Mouse (Mus musculus) naive thymus-derived CD4-positive, alpha-beta T cell, adult 2 months (primary cell): Measurements from ENCODE around the gene Sorbs1.

Experiments used
- DNase-seq: peaks from one replicate; pipeline ENCODE4 v3.0.0-alpha.2; 2011; ENCODE audit warnings: low read depth

The Sorbs1 gene

GRCm38 (mm10) chr19:40436465-40437200 lies 76.9 kb downstream of the Sorbs1 start:
- no peak for DNase-seq

GRCm38 (mm10) chr19:40435797-40436196 lies 77.8 kb downstream of the Sorbs1 start:
- DNase-seq, result no peak

- DNase-seq, result no peak
Measured at GRCm38 (mm10) chr19:40435045-40435444, 78.5 kb downstream of the Sorbs1 start.

- no peak for DNase-seq
Measured at GRCm38 (mm10) chr19:40434042-40434869, 79.3 kb downstream of the Sorbs1 start.

- DNase-seq, result no peak
Measured at GRCm38 (mm10) chr19:40433316-40433912, 80.2 kb downstream of the Sorbs1 start.

- DNase-seq, result no peak
Measured at GRCm38 (mm10) chr19:40431969-40432368, 81.6 kb downstream of the Sorbs1 start.

- no peak for DNase-seq
Measured at GRCm38 (mm10) chr19:40429572-40429971, 84.0 kb downstream of the Sorbs1 start.

GRCm38 (mm10) chr19:40429169-40429568 lies 84.4 kb downstream of the Sorbs1 start:
- DNase-seq, result no peak

- no peak for DNase-seq
Measured at GRCm38 (mm10) chr19:40426103-40426960, 87.2 kb downstream of the Sorbs1 start.

- no peak for DNase-seq
Measured at GRCm38 (mm10) chr19:40425326-40425725, 88.3 kb downstream of the Sorbs1 start.

- no peak for DNase-seq
Measured at GRCm38 (mm10) chr19:40421037-40421436, 92.5 kb downstream of the Sorbs1 start.

GRCm38 (mm10) chr19:40419315-40419714 lies 94.3 kb downstream of the Sorbs1 start:
- no peak for DNase-seq

GRCm38 (mm10) chr19:40417155-40417821 lies 96.3 kb downstream of the Sorbs1 start:
- no peak for DNase-seq

- DNase-seq, result no peak
Measured at GRCm38 (mm10) chr19:40415725-40416124, 97.9 kb downstream of the Sorbs1 start.

- DNase-seq, result no peak
Measured at GRCm38 (mm10) chr19:40414798-40415475, 98.6 kb downstream of the Sorbs1 start.

- DNase-seq, result no peak
Measured at GRCm38 (mm10) chr19:40414386-40414785, 99.2 kb downstream of the Sorbs1 start.

GRCm38 (mm10) chr19:40411379-40411813 lies 102.2 kb downstream of the Sorbs1 start:
- no peak for DNase-seq

GRCm38 (mm10) chr19:40410511-40410910 lies 103.1 kb downstream of the Sorbs1 start:
- no peak for DNase-seq

GRCm38 (mm10) chr19:40410109-40410508 lies 103.5 kb downstream of the Sorbs1 start:
- DNase-seq, result no peak

GRCm38 (mm10) chr19:40409500-40410035 lies 104.0 kb downstream of the Sorbs1 start:
- no peak for DNase-seq
